ENCODE assay signal across 13 mouse cellular contexts in genomic region chr1:160533209-160533820, GRCm38 (mm10).
DNase-seq lines count a peak whose midpoint lies in the region; ATAC-seq and TF ChIP-seq lines count a peak whose summit lies in the region.
"Had no signal": no experiment of that assay in that cellular context is flagged by ENCODE, and none has a peak within 500 bp of the region (broad histone marks: within the 10 kb centered on the region; RNA-seq: fewer than 3 reads in every experiment).

No protein-coding gene starts in this region.

- WGBS in heart, embryonic 15.5 days, result 47% methylated on average over 6 of the region's 6 CpGs
- 38% methylated on average over 6 of the region's 6 CpGs for WGBS in forebrain, embryonic 11.5 days
- WGBS in hindbrain, embryonic 13.5 days, result 47% methylated on average over 6 of the region's 6 CpGs
- WGBS in midbrain, postnatal 0 days, result 49% methylated on average over 6 of the region's 6 CpGs

- no peaks in the 10 kb centered on the region for H3K36me3 ChIP-seq in heart, embryonic 15.5 days
- H3K36me3 ChIP-seq in forebrain, embryonic 11.5 days (ENCODE audit: control insufficient read depth, insufficient read depth, low read length), result no peaks in the 10 kb centered on the region
- H3K36me3 ChIP-seq in hindbrain, embryonic 13.5 days, result no peaks in the 10 kb centered on the region
- H3K36me3 ChIP-seq in midbrain, postnatal 0 days (ENCODE audit: insufficient read depth, low read length), result no peaks in the 10 kb centered on the region
- H3K36me3 ChIP-seq: kidney, embryonic 15.5 days; limb, embryonic 12.5 days had no signal

- peak overlapping the region; percentile 62 for H3K27ac ChIP-seq in heart, embryonic 15.5 days
- H3K27ac ChIP-seq in forebrain, embryonic 11.5 days (ENCODE audit: low read depth, low read length), result peak overlapping the region; percentile 32; the same call in 1 of the 2 replicates
- peak overlapping the region; percentile 52 for H3K27ac ChIP-seq in hindbrain, embryonic 13.5 days
- no peak overlapping the region for H3K27ac ChIP-seq in midbrain, postnatal 0 days (ENCODE audit: low read depth, low read length)
- H3K27ac ChIP-seq: kidney, embryonic 15.5 days; limb, embryonic 12.5 days had no signal

- no peaks in the 10 kb centered on the region for H3K9me3 ChIP-seq in heart, embryonic 15.5 days (replicated peaks)
- no peaks in the 10 kb centered on the region for H3K9me3 ChIP-seq in forebrain, embryonic 11.5 days (ENCODE audit: control insufficient read depth, low read length)
- H3K9me3 ChIP-seq in hindbrain, embryonic 13.5 days, result no peaks in the 10 kb centered on the region
- no peaks in the 10 kb centered on the region for H3K9me3 ChIP-seq in midbrain, postnatal 0 days (ENCODE audit: low read length)
- H3K9me3 ChIP-seq: kidney, embryonic 15.5 days; limb, embryonic 12.5 days had no signal

- DNase-seq in heart, adult 11 months, result no peak
- DNase-seq in forebrain, embryonic 11.5 days (ENCODE audit: low spot score), result peak; percentile 53
- no peak for DNase-seq in midbrain, postnatal 0 days (ENCODE audit: low spot score)
- no peak for DNase-seq in thymus, postnatal 10 days (ENCODE audit: low spot score in 2 of 2)
- DNase-seq in thymus, postnatal 0 days (ENCODE audit: low spot score), result no peak
- no peak for DNase-seq in cerebellum, adult 9-11 months
- DNase-seq: cerebellum, adult 18-20 months; liver, postnatal 0 days; thymus, postnatal 25 days had no signal

- H3K4me3 ChIP-seq in heart, embryonic 15.5 days, result no peak overlapping the region
- no peak overlapping the region for H3K4me3 ChIP-seq in forebrain, embryonic 11.5 days (ENCODE audit: low read depth, low read length)
- no peak overlapping the region for H3K4me3 ChIP-seq in hindbrain, embryonic 13.5 days
- H3K4me3 ChIP-seq in midbrain, postnatal 0 days (ENCODE audit: low read depth, low read length), result no peak overlapping the region
- H3K4me3 ChIP-seq: kidney, embryonic 15.5 days; limb, embryonic 12.5 days had no signal

- no peak overlapping the region for H3K4me2 ChIP-seq in heart, embryonic 15.5 days
- no peak overlapping the region for H3K4me2 ChIP-seq in forebrain, embryonic 11.5 days (ENCODE audit: low read depth, low read length, severe bottlenecking)
- H3K4me2 ChIP-seq in hindbrain, embryonic 13.5 days, result no peak overlapping the region
- no peak overlapping the region for H3K4me2 ChIP-seq in midbrain, postnatal 0 days (ENCODE audit: low read depth, low read length, poor library complexity, severe bottlenecking)
- H3K4me2 ChIP-seq: kidney, embryonic 15.5 days; limb, embryonic 12.5 days had no signal

- TF ChIP-seq CTCF in midbrain, postnatal 0 days (IDR thresholded peaks at IDR 0.05), result no peak

- no peak overlapping the region for H3K9ac ChIP-seq in heart, embryonic 15.5 days
- no peak overlapping the region for H3K9ac ChIP-seq in forebrain, embryonic 11.5 days (ENCODE audit: low read length)
- H3K9ac ChIP-seq in hindbrain, embryonic 13.5 days, result no peak overlapping the region
- H3K9ac ChIP-seq in midbrain, postnatal 0 days (replicated peaks; ENCODE audit: low read length, poor library complexity, severe bottlenecking), result no peak overlapping the region
- H3K9ac ChIP-seq: kidney, embryonic 15.5 days; limb, embryonic 12.5 days; liver, postnatal 0 days had no signal

- ATAC-seq in heart, embryonic 15.5 days (replicated peaks; ENCODE audit: insufficient number of reproducible peaks, insufficient read depth, low FRiP score, low read depth), result no peak
- ATAC-seq in forebrain, embryonic 11.5 days (replicated peaks; ENCODE audit: low FRiP score), result peak; percentile 79
- ATAC-seq in hindbrain, embryonic 13.5 days (ENCODE audit: low FRiP score), result peak; percentile 43; the same call in 1 of the 2 replicates
- ATAC-seq in midbrain, postnatal 0 days (ENCODE audit: low FRiP score), result 0 out of 2 replicates have a peak, but pooled peaks have one; percentile 38
- ATAC-seq: liver, postnatal 0 days had no signal

- no peaks in the 10 kb centered on the region for H3K27me3 ChIP-seq in heart, embryonic 15.5 days
- H3K27me3 ChIP-seq in forebrain, embryonic 11.5 days (ENCODE audit: control insufficient read depth, insufficient read depth, low read length), result no peaks in the 10 kb centered on the region
- no peaks in the 10 kb centered on the region for H3K27me3 ChIP-seq in hindbrain, embryonic 13.5 days
- H3K27me3 ChIP-seq in midbrain, postnatal 0 days (ENCODE audit: insufficient read depth, low read length), result no peaks in the 10 kb centered on the region
- H3K27me3 ChIP-seq: kidney, embryonic 15.5 days; limb, embryonic 12.5 days had no signal

- H3K4me1 ChIP-seq in heart, embryonic 15.5 days (replicated peaks), result peaks cover 13% of the 10 kb centered on the region
- 0 out of 2 replicates have a peak, but pooled peaks cover 2% of the 10 kb centered on the region for H3K4me1 ChIP-seq in forebrain, embryonic 11.5 days (replicated peaks; ENCODE audit: control insufficient read depth, insufficient read depth, low read length)
- peaks cover 18% of the 10 kb centered on the region for H3K4me1 ChIP-seq in hindbrain, embryonic 13.5 days (replicated peaks)
- H3K4me1 ChIP-seq in midbrain, postnatal 0 days (ENCODE audit: insufficient read depth, low read length), result 0 out of 2 replicates have a peak, but pooled peaks cover 3% of the 10 kb centered on the region
- H3K4me1 ChIP-seq: limb, embryonic 12.5 days had no signal
